Mouse (Mus musculus) G1E (cell line): ENCODE data around the gene Olfr618.

Source experiments
- CTCF ChIP-seq: IDR thresholded peaks from 2 replicates; pipeline ENCODE4 v1.5.1; 2012; ENCODE audit warnings: low read depth, low read length, inconsistent platforms, mixed read lengths
- GATA1 ChIP-seq: IDR thresholded peaks from 2 replicates; pipeline ENCODE4 v1.6.1; 2012; ENCODE audit warnings: borderline replicate concordance, low read length, inconsistent platforms, mixed read lengths
- POLR2AphosphoS5 ChIP-seq: IDR thresholded peaks from 2 replicates; pipeline ENCODE4 v1.6.1; 2012; ENCODE audit warnings: low read depth, low read length, inconsistent platforms; ENCODE audit not compliant: insufficient replicate concordance
- TAL1 ChIP-seq: conservative IDR thresholded peaks from 2 replicates; pipeline ENCODE4 v1.6.1; 2012; ENCODE audit warnings: low read depth, low read length, inconsistent platforms, mixed read lengths

GRCm38 (mm10) chr7:103600275-103600674, 10.4 kb downstream of the Olfr618 start, which contains the start of gene Olfr619:
- TF ChIP-seq CTCF = no peak
- no peak for TF ChIP-seq TAL1
- TF ChIP-seq POLR2AphosphoS5 = no peak
- no peak for TF ChIP-seq GATA1
